Mouse (Mus musculus) lung, postnatal 0 days (tissue): ENCODE data around the gene Tab2. TPM values are rescaled to one million over a fixed set of nuclear protein-coding genes. Genes with fewer than 3 reads are reported as not detected.
A peak's percentile ranks its signal among the peaks of the same experiment; 100 is the strongest.

Experiments used
- ATAC-seq: fragments of 200-750 bp; cut with Nextera tagmentation; 2 replicates; pipeline ENCODE4 v1.8.0; 2017; ENCODE audit warnings: moderate library complexity
- DNase-seq: peaks from one replicate; pipeline ENCODE4 v3.0.0-alpha.2; 2016; ENCODE audit warnings: low spot score
- H3K27ac ChIP-seq: fragments of 300-500 bp; sonication (generic); 2 replicates; pipeline ENCODE4 v1.5.1; 2014; ENCODE audit warnings: antibody characterized with exemption, mild to moderate bottlenecking, low read length, mixed read lengths
- H3K27me3 ChIP-seq: fragments of 300-500 bp; sonication (generic); replicated peaks from 2 replicates; pipeline ENCODE4 v1.6.1; 2014; ENCODE audit warnings: low read length, mixed read lengths; ENCODE audit not compliant: insufficient read depth
- H3K36me3 ChIP-seq: fragments of 300-500 bp; sonication (generic); 2 replicates; pipeline ENCODE4 v1.6.1; 2014; ENCODE audit warnings: low read length, mixed read lengths; ENCODE audit not compliant: insufficient read depth
- H3K4me1 ChIP-seq: fragments of 300-500 bp; sonication (generic); 2 replicates; pipeline ENCODE4 v1.6.1; 2014; ENCODE audit warnings: antibody characterized with exemption, low read depth, low read length, mixed read lengths; ENCODE audit not compliant: insufficient read depth
- H3K4me2 ChIP-seq: fragments of 300-500 bp; sonication (generic); replicated peaks from 2 replicates; pipeline ENCODE4 v1.6.1; 2014; ENCODE audit warnings: low read depth, mild to moderate bottlenecking, low read length, moderate library complexity, mixed read lengths
- H3K4me3 ChIP-seq: fragments of 300-500 bp; sonication (generic); 2 replicates; pipeline ENCODE4 v1.5.1; 2014; ENCODE audit warnings: low read depth, low read length
- H3K9ac ChIP-seq: fragments of 300-500 bp; sonication (generic); replicated peaks from 2 replicates; pipeline ENCODE4 v1.6.1; 2014; ENCODE audit warnings: low read depth, mild to moderate bottlenecking
- H3K9me3 ChIP-seq: fragments of 300-500 bp; sonication (generic); 2 replicates; pipeline ENCODE4 v1.6.1; 2016; ENCODE audit warnings: low read length, mixed read lengths
- CTCF ChIP-seq: IDR thresholded peaks from 2 replicates; pipeline ENCODE4 v1.5.1; 2016; ENCODE audit warnings: antibody characterized with exemption, mild to moderate bottlenecking
- EP300 ChIP-seq: IDR thresholded peaks from 2 replicates; pipeline ENCODE4 v1.6.1; 2016; ENCODE audit warnings: antibody characterized with exemption, mild to moderate bottlenecking, control low read depth
- WGBS: fragments of 180-500 bp; shearing (Covaris S2); extraction: QIAGEN DNeasy Blood & Tissue Kit; methylation state at CpG from one replicate; pipeline ENCODE4 v1.1.7; 2014; 5-methylcytosine and 5-hydroxymethylcytosine counted together
- polyA plus RNA-seq: library from polyadenylated mRNA; unstranded; fragments of >200 nt; fragmentation: Nextera tagmentation; extraction: Ambion mirVana; gene quantifications from 2 replicates; pipeline ENCODE4 v1.2.1, GENCODE M21; 2015

The Tab2 gene
- polyA plus RNA-seq, 1 experiment from 2014 or later: 16.8 TPM

DNA sequence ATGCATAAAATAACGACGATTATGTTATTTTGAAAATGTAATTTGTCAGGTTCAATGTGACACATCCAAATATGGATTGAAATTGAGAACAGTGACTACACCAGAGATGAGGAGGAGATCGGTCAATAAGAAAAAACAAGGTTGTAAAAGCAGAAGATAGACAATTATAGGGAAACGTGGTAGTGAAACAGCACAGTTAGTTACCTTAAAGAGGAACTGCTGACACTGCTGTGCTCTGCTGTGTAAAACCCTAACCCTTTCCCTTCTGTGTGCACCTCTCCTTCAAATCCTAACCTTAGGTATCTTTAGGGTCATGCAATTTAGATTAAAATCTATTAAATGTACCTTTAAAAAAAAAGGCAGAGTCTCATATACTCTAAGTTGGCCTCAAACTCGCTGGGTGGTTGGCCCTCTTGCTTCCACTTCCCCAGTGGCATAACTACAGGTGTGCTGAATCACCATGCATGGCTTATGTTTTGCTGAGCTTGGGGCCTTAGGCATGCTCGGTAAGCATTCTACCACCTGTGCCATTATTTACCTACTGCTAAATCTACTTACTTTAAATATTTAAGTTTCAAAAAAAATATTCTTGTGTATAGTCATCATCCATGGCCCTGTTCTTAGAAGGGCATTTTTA, 19.4 kb downstream of the Tab2 start:
- no peaks in the 10 kb centered on the region for H3K27me3 ChIP-seq
- ATAC-seq: peak; percentile 8; the same call in 1 of the 2 replicates
- H3K4me1 ChIP-seq: peaks cover 8% of the 10 kb centered on the region; the same call in 1 of the 2 replicates
- 64% methylated on average over 6 of the region's 6 CpGs for WGBS
- H3K4me3 ChIP-seq: no peak overlapping the region
- H3K9me3 ChIP-seq: no peaks in the 10 kb centered on the region
- H3K4me2 ChIP-seq: no peak overlapping the region
- TF ChIP-seq EP300 (no peak), CTCF (no peak)
- H3K36me3 ChIP-seq: no peaks in the 10 kb centered on the region
- no peak for DNase-seq
- no peak overlapping the region for H3K9ac ChIP-seq
- no peak overlapping the region for H3K27ac ChIP-seq

DNA sequence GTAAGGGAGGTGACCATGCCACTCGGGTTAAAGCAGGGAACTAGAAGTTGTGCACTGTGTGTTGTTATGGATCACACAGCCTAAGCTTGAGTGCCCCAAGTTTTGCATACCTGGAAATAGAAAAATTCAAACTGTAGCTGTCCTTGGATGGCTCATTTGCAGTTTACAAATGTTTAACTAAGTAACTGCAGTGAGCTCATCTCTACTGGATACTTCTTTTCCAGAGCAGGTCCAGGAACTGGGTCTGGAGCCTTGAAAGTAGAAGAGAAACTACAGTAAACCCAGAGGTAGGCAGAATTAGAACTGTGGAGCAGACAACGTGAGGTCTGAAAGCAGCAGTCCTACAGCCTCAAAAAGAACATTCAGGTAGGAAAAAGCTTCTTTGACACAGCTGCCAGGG, 23.1 kb downstream of the Tab2 start:
- Histone ChIP-seq H3K4me3 (no peak overlapping the region), H3K9me3 (no peaks in the 10 kb centered on the region)
- WGBS: 72% methylated on average over 2 of the region's 2 CpGs

DNA sequence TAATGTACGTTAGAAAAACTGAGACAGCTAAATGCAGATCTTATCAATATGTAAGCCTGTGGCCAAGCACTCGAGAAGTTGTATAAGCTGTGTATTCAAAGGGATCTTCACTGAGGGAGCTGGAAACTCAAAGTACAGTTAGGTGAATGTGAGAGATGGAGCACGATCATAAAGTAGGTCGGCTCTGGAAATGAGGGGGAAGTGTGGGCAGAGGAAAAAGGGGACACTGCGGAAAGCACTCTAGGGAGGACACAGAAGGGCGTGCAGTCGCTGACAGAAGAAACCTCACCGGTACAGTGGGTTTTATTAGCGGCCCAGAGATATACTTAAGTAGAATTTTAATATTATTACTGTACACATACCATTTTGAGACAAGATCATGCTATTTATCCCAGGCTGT, 27.0 kb downstream of the Tab2 start:
- H3K27ac ChIP-seq: no peak overlapping the region
- DNase-seq (no peak), ATAC-seq (no peak)
- 73% methylated on average over 9 of the region's 9 CpGs for WGBS
- no peaks in the 10 kb centered on the region for H3K27me3 ChIP-seq
- H3K9ac ChIP-seq: no peak overlapping the region
- no peaks in the 10 kb centered on the region for H3K4me1 ChIP-seq
- H3K4me2 ChIP-seq: no peak overlapping the region
- no peak overlapping the region for H3K4me3 ChIP-seq
- no peaks in the 10 kb centered on the region for H3K9me3 ChIP-seq
- H3K36me3 ChIP-seq: no peaks in the 10 kb centered on the region
- TF ChIP-seq EP300 (no peak), CTCF (no peak)

More for the DNA sequence above, 23.1 kb downstream of the Tab2 start:
- H3K36me3 ChIP-seq: no peaks in the 10 kb centered on the region
- no peak for ATAC-seq
- H3K4me2 ChIP-seq: no peak overlapping the region
- TF ChIP-seq CTCF: no peak
- no peak for TF ChIP-seq EP300
- peaks cover 8% of the 10 kb centered on the region; the same call in 1 of the 2 replicates for H3K4me1 ChIP-seq
- H3K27ac ChIP-seq: no peak overlapping the region
- no peak overlapping the region for H3K9ac ChIP-seq
- H3K27me3 ChIP-seq: no peaks in the 10 kb centered on the region
- no peak for DNase-seq

DNA sequence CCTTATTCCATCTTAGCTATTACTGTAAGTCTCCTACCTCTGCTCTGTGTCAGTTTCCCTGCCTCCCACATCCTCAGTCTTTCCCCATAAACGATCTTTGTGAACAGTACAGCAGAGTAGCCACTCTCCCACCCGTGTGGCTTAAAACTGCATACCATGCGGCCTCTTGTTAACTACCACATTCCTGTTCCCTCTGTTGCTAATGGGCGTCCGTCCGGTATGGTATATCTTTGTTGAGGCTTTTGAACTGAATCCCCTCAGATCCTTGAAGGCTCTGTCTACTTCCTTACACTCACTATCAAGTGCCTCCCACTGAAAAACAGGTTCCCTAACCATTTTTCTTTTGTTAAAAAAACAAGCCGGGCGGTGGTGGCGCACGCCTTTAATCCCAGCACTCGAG, 30.5 kb downstream of the Tab2 start:
- no peak for TF ChIP-seq EP300
- TF ChIP-seq CTCF: no peak
- Histone ChIP-seq H3K36me3 (no peaks in the 10 kb centered on the region; the same call in 1 of the 2 replicates), H3K27ac (no peak overlapping the region), H3K9me3 (no peaks in the 10 kb centered on the region), H3K27me3 (no peaks in the 10 kb centered on the region), H3K4me3 (no peak overlapping the region), H3K4me2 (no peak overlapping the region), H3K9ac (no peak overlapping the region), H3K4me1 (no peaks in the 10 kb centered on the region)
- ATAC-seq (peak; percentile 46; the same call in 1 of the 2 replicates), DNase-seq (peak; percentile 14)
- WGBS: 59% methylated on average over 11 of the region's 11 CpGs

DNA sequence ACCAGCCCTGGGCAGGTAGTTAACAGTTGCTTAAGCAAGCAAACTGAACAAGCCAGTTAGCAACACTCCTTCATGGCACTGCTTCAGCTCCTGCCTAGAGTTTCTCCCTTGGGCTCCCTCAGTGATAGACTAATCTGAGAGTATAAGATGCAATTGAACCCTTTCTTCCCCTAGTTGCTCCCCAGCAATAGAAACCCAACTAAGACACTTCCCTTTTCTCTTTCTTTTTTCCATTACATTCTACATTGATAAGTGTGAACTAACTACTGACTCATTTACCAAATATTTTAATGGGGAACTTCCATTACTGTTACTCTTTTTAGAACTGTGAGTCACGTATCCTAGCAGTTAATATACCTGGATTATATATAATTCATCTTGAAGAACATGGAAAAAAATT, 32.6 kb downstream of the Tab2 start:
- no peak overlapping the region for H3K9ac ChIP-seq
- no peaks in the 10 kb centered on the region for H3K27me3 ChIP-seq
- no peaks in the 10 kb centered on the region for H3K9me3 ChIP-seq
- DNase-seq (no peak), ATAC-seq (no peak)
- H3K36me3 ChIP-seq: peaks cover 18% of the 10 kb centered on the region
- no peak overlapping the region for H3K27ac ChIP-seq
- H3K4me3 ChIP-seq: no peak overlapping the region
- 89% methylated on average over 1 of the region's 1 CpGs for whole genome bisulfite sequencing
- H3K4me2 ChIP-seq: no peak overlapping the region
- no peaks in the 10 kb centered on the region for H3K4me1 ChIP-seq
- TF ChIP-seq EP300 (no peak), CTCF (no peak)

DNA sequence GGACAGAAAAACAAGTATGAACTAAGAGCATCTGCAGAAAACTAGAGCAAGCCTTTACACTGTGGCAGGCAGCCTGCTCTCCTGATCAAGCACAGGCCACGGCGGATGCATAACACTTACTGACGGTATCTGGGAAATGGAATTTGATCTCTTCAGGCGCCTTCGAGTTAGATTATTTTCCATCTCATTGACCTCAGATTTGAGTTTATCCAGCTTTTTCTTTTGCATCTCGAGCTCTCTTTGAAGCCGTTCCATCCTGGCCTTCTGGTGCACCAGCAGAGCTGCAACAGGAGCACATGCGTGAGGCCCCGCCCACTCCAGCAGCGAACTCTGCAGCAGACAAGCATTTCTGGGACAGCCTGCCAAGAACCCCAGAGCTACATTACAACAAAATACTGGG, 44.8 kb downstream of the Tab2 start:
- ATAC-seq: no peak
- H3K4me3 ChIP-seq: no peak overlapping the region
- no peak overlapping the region for H3K27ac ChIP-seq
- no peak for DNase-seq
- no peak overlapping the region for H3K9ac ChIP-seq
- TF ChIP-seq CTCF: no peak
- TF ChIP-seq EP300: no peak
- peaks cover 14% of the 10 kb centered on the region; the same call in 1 of the 2 replicates for H3K36me3 ChIP-seq
- H3K4me2 ChIP-seq: no peak overlapping the region
- 53% methylated on average over 10 of the region's 10 CpGs for WGBS
- H3K27me3 ChIP-seq: no peaks in the 10 kb centered on the region
- H3K9me3 ChIP-seq: no peaks in the 10 kb centered on the region
- H3K4me1 ChIP-seq: no peaks in the 10 kb centered on the region

DNA sequence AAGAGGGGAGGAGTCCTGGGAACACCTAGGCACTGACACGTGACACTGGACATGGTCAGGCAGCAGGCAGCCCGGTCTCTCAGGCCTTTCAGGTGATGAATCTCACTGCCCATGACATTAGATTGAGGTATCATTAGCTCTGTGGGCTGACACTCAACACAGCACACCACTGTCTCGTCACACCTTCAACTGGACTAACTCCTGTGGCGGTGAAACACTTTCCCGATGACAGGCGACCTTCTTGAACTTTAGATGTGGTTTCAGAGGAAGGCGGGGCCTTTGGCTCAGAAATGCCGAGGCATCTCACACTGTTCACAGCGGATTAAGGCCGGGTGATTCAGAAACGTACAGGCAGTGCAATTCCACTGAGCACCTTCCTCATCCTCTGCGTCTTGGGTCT, 48.9 kb downstream of the Tab2 start:
- Histone ChIP-seq H3K4me1 (no peaks in the 10 kb centered on the region), H3K9me3 (no peaks in the 10 kb centered on the region), H3K27me3 (no peaks in the 10 kb centered on the region), H3K4me2 (no peak overlapping the region), H3K27ac (no peak overlapping the region), H3K4me3 (no peak overlapping the region), H3K9ac (no peak overlapping the region), H3K36me3 (peaks cover 29% of the 10 kb centered on the region; the same call in 1 of the 2 replicates)
- ATAC-seq (no peak), DNase-seq (no peak)
- no peak for TF ChIP-seq CTCF
- TF ChIP-seq EP300: no peak
- WGBS: 70% methylated on average over 12 of the region's 12 CpGs
